Mouse (Mus musculus): ENCODE measurements around the gene Gm4131.

Gene Gm4131

GRCm38 (mm10) chr14:62552771-62553170 is 13.9 kb downstream of the Gm4131 start:
- intact Hi-C loops (cut with DNase I) = no loop called here

- intact Hi-C loops (cut with DNase I) = no loop called here
Measured at GRCm38 (mm10) chr14:62550121-62550520, 16.6 kb downstream of the Gm4131 start.

- intact Hi-C loops (cut with DNase I) = no loop called here
Measured at GRCm38 (mm10) chr14:62546746-62547145, 20.0 kb downstream of the Gm4131 start.

GRCm38 (mm10) chr14:62546296-62546695 is 20.4 kb downstream of the Gm4131 start:
- intact Hi-C loops (cut with DNase I) = no loop called here

- intact Hi-C loops (cut with DNase I) = no loop called here
Measured at GRCm38 (mm10) chr14:62541751-62542150, 25.0 kb downstream of the Gm4131 start.

- intact Hi-C loops (cut with DNase I) = no loop called here
Measured at GRCm38 (mm10) chr14:62539834-62540233, 26.9 kb downstream of the Gm4131 start.

- intact Hi-C loops (cut with DNase I) = no loop called here
Measured at GRCm38 (mm10) chr14:62536988-62537387, 29.7 kb downstream of the Gm4131 start.

GRCm38 (mm10) chr14:62536127-62536526 is 30.6 kb downstream of the Gm4131 start:
- intact Hi-C loops (cut with DNase I) = no loop called here

GRCm38 (mm10) chr14:62530951-62531350 is 35.8 kb downstream of the Gm4131 start:
- intact Hi-C loops (cut with DNase I) = no loop called here

- intact Hi-C loops (cut with DNase I) = no loop called here
Measured at GRCm38 (mm10) chr14:62512845-62513244, 53.9 kb downstream of the Gm4131 start.

- intact Hi-C loops (cut with DNase I) = no loop called here
Measured at GRCm38 (mm10) chr14:62509350-62509749, 57.4 kb downstream of the Gm4131 start.

- intact Hi-C loops (cut with DNase I) = no loop called here
Measured at GRCm38 (mm10) chr14:62506261-62506660, 60.5 kb downstream of the Gm4131 start.

- intact Hi-C loops (cut with DNase I) = no loop called here
Measured at GRCm38 (mm10) chr14:62497391-62497790, 69.3 kb downstream of the Gm4131 start.

GRCm38 (mm10) chr14:62496501-62496900 is 70.2 kb downstream of the Gm4131 start:
- intact Hi-C loops (cut with DNase I) = no loop called here

- intact Hi-C loops (cut with DNase I) = loop anchor here (2.0 to 5.0 kb wide), 3 partner anchors 114 to 483 kb away; no protein-coding TSS in a partner anchor
Measured at GRCm38 (mm10) chr14:62493456-62493855, 73.3 kb downstream of the Gm4131 start.

- intact Hi-C loops (cut with DNase I) = loop anchor here (2.0 to 5.0 kb wide), 3 partner anchors 115 to 484 kb away; no protein-coding TSS in a partner anchor
Measured at GRCm38 (mm10) chr14:62492196-62492850, 74.4 kb downstream of the Gm4131 start.

GRCm38 (mm10) chr14:62488270-62488669 is 78.5 kb downstream of the Gm4131 start:
- intact Hi-C loops (cut with DNase I) = no loop called here

- intact Hi-C loops (cut with DNase I) = no loop called here
Measured at GRCm38 (mm10) chr14:62481381-62481780, 85.3 kb downstream of the Gm4131 start.

- intact Hi-C loops (cut with DNase I) = no loop called here
Measured at GRCm38 (mm10) chr14:62479395-62479794, 87.3 kb downstream of the Gm4131 start.

- intact Hi-C loops (cut with DNase I) = no loop called here
Measured at GRCm38 (mm10) chr14:62474481-62474880, 92.2 kb downstream of the Gm4131 start.

GRCm38 (mm10) chr14:62472061-62472460 is 94.7 kb downstream of the Gm4131 start:
- intact Hi-C loops (cut with DNase I) = no loop called here

GRCm38 (mm10) chr14:62468753-62469125 is 98.0 kb downstream of the Gm4131 start:
- intact Hi-C loops (cut with DNase I) = no loop called here

GRCm38 (mm10) chr14:62468119-62468752 is 98.5 kb downstream of the Gm4131 start:
- intact Hi-C loops (cut with DNase I) = no loop called here

Data from adrenal gland (tissue).